Mouse (Mus musculus) frontal cortex, postnatal 25 days (tissue): ENCODE results near the gene Lingo3.

ENCODE experiments used
- DNase-seq, 2 experiments: peaks; one replicate each; pipeline ENCODE4 v3.0.0; 2022; ENCODE audit warnings: low spot score in 2 of 2

Gene Lingo3

DNA sequence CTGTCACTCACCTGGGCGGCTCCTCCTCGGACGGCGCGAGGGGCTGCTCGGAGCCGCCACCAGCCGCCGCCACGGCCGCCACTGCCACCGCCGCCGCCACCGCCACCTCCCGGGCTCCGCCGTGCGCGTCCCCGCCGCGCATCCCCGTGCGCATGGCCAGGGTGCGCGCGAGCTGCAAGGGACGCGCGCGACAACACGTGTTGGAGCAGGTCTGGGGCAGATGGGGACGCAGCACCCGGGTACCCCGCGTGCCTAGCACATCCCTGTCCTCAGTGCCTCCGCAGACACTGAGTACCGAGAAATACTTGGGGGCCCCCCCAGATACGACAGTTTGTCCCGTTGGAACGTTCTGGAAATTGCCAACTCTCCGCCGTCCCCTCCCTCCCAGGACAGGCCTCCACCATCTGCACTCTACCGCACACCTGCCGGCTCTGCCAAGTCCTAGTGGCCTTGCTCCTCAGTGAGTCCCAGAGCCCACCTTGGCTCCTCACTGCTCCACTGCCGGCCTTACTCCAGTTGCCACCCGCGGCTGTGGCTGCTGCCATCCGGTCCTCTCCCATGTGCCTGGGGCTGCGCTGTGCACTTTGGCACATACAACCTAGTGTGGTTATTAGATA lies at the start of gene Lingo3:
Gene Lingo3 (minus strand): TSS at position 109 of the 617 bp plus-strand sequence.
- DNase-seq: peak in 1 of 2 experiments; percentile 36

DNA sequence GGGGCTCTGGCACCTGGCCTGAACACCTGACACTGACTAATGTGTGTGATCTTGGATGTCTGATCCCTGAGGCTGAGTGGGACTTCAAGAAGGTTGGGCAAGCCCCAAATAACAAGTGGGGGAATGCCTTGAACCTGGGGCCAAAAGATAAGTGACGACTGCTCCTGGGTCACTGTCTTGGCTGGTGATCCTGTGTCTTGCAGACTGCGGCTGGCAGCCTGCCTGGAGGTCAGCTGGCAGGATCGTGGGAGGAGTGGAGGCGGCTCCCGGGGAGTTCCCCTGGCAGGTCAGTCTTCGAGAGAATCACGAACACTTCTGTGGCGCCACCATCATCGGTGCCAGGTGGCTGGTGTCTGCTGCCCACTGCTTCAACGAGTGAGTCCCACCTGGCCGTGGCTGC lies 43.3 kb upstream of the Lingo3 start:
- no peak for DNase-seq

DNA sequence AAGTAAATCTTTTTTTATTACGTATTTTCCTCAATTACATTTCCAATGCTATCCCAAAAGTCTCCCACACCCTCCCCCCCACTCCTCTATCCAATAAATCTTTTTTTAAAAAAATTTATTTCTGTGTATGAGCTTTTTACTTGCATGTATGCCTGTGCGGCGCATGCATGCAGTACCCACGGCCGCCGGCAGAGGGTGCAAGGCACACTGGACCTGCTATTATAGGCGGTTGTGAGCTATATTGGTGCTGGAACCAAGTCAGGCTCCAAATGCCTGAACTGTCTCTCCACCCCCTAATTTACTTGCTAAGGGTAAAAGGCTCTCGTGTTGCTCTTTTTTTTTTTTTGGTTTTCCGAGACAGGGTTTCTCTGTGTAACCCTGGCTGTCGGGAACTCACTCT lies 37.5 kb upstream of the Lingo3 start:
- DNase-seq: peak; percentile 44 to 61

DNA sequence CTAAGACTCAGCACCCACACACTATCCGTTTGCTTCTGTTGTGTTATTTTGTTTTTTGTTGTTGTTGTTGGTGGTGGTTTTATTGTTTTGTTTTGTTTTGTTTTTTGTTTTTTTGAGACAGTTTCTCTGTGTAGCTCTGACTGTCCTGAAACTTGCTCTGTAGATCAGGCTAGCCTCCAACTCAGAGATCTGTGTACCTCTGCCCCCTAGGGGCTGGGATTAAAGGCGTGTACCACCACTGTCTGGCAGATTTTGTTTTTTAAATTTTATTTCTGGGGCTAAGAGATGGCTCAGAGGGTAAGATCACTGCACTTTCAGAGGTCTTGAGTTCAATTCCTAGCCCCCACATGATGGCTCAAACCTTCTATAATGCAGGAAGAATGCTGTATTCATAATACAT lies 37.1 kb upstream of the Lingo3 start:
- DNase-seq: no peak

DNA sequence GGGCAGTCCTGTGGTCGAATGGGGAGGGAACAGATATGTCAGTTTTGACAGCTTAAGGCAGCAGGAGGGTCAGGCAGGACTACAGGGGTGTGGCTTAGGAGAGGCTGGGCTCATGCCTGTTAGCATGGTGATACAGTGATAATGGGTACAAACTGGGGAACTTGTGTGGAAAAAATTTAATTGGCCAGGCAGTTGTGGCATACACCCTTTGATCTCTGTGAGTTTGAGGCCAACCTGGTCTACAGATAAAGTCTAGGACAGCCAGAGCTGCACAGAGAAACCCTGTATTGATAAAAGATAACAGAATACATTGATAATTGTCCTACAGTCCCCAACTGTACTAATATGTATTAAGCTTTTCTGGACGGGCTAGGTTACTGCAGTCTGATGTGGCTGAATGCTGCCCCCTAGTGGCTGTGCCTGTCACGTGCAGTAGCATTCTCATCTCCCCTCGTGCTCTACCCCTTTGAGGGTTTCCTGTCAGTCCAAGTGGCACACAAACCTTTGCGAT lies 36.3 kb upstream of the Lingo3 start:
- DNase-seq: no peak

DNA sequence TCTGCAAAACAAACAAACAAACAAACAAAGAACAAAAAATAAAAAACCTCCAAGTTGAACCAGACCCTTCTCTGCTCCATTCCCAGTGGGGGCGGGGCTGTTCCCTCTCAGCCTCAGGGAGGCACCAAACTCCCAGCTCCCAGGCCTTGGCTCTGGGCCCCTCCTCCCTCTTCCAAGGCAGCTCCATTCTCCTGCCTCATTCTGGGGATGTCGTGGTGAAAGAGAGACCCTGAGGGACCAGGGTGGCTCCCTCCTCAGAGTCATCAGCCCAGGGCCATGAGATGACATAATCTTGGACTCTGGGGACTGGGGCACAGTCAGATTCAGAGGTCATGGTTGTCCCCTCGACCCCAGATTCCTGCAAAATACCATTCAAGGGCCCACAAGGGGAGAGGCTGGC lies 32.8 kb upstream of the Lingo3 start:
- DNase-seq: no peak

DNA sequence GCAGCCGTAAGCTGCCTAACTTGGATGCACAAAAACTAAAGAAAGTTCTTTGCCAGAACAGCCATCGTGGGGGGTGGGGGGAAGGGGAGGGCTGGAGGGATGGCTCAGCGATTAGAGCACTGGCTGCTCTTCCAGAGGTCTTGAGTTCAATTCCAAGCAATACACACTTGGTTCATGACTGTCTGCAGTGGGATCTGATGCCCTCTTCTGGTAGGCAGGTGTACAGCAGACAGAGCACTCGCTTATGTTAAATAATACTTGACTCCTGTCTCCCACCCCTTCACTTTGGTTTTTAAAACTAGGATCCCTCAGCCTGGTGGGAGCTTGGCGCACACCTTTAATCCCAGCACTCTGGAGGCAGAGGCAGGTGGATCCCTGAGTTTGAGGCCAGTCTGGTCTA lies 32.2 kb upstream of the Lingo3 start:
- DNase-seq: no peak

DNA sequence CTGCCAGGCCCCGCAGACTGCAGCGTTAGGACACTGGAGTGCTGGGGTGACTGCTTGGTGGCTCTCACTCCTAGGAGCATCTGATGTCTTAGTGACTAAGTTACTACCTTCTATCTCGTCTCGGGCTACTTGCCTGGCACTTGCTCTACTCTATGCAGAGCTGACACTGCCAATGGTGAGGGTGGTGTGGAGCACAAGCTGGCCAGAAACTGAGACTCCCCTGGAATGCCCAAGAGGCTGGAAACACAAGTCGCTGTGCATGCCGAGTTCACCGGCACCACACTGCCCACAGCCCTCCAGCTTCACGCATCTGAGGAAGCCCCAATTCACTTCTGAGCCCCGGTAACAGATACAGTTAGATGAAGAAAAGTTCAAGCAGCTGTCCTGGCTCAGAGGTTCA lies 30.2 kb upstream of the Lingo3 start:
- DNase-seq: no peak

DNA sequence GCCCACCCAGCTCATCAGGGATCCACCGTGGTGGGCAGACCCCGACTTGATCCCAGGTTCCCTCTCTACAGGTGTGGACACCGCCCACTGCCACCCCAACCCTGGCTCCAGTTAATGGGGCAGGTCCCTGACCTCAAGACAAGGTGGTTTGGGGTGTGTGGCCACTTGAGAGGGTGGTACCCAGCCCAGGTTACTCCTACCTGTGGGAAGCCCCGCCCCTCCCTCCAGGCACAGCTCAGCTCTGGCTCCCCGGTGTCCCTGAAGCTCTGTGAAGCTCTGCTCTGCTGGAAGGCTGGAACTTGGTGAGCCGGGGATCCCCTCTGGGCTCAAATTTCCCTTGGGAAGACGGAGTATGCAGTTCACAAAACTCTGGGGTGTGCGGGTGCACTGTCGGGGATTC lies 27.7 kb upstream of the Lingo3 start, which contains the start of gene Tmprss9:
Gene Tmprss9 (plus strand): TSS at position 268 of the 400 bp plus-strand sequence.
- no peak for DNase-seq

DNA sequence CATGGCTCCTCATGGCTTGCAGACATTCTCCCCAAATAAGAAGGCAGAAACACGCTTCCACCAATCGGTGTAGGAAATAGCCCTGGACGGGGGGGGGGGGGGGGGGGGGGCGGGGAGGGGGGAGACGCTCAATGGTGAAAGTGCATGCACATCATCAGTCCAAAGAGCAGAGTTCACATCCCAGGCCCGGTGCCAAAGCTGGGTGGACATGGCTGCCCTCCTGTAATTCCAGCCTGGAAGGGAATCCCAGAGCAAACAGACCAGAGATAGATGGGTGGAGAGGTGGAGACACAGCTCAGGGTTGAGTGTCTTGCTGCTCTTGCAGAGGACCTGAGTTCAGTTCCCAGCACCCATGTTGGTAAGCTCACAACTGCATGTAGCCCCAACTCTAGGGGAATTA lies 27.2 kb upstream of the Lingo3 start:
- no peak for DNase-seq

DNA sequence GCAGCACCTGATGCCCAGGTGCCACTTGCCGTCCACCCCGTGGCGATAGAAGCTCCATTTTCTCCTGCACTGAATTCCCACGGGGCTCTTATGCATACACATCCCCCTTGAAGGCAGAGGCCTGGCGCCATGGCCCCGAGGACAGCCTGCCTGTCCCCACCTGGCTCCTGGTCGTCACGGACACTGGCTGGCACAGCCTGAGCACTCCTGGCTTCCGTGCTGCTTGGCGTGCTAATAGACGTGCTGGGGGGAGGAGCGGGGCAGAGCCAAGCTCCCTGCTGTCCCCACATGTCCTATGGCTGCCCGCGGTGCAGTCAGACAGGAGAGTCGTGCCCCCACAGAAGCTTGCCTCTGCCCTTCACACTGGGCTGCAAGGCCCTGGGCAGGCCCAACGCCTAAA lies 20.6 kb upstream of the Lingo3 start:
- DNase-seq: no peak

DNA sequence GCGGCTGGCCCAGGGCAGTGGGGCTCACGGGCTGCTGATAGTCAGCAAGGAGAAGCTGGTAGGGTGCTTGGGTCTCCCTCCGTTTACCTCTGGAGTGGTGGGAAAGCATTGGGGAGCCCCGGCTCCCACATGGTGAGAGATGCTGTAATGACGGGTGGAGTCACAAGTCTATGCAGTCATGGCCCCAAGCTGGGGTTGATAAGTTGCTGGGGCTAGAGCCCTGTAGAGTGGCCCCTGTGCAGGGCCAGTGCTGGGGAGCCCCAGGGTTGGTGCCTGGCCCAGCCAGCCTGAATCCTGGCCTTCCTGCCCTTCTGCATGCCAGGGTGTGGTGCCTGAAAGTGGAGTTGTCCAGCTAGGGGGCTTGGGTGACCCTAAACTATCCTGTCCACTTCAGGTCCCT lies 18.5 kb upstream of the Lingo3 start:
- no peak for DNase-seq

DNA sequence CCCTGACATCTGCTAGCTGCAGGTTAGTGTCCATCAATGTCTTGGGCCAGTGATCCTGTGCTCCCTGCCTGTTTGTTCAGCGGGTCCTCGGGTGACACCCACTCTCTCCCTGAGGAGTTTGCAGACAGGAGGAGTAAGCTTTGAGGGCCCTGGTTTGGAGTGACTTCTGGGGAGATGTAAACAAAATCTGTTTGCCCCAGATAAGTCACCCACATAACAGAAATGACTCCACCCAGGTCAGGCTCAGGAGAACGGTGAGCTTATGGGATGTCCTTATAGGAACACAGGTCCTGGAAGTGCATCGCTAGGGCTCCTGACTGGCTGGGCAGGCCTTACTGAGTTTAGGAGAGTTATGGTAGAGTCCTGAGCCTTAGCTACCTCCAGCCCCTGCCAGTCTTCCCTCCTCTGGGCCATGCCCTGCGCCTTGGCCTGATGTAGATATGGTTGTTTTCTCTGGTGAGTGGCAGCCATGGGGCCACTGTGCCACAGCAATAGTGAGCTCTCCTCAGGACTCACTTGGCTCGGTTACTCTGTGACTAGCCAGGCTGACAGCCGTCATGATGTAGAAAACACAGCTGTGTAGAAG lies 14.6 kb upstream of the Lingo3 start:
- no peak for DNase-seq

DNA sequence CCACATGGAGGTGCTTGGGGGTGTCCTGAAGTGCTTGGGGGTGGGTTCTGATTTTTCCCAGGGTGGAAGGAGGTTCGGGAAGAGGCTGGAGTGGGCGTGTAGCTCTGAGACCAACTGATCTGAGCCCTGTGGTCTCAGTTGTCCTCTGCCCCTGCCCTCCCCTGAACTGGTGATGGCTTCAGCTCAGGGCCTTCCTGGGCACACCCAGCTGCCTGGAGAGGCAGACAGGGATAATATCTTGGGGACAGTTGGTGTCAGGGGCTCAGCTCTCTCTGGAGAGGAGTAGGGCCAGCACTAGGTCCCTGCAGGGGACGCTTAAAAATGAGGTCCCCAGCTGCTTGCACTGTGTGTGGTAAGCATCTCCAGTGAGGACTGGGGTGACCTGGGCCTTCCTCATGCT lies 14.0 kb upstream of the Lingo3 start:
- DNase-seq: no peak

DNA sequence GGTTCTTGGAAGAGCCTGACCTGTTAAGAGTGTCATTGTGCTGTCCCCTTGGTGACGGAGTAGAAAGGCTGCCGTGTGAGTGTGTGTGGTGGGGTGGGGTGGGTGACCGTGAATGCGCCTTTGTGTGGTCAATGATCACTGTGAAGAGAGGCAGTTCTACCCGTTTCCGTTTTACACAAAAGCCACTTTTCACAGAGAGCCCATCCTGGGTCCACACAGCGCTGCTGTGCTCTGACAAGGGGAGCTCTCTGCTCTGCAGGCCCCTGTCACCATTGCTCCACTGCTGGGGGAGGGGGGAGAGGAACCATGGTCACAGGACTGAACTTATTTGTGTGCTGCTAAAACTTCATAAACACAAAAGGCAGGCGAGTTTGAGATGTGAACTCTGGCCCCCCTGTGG lies 13.5 kb upstream of the Lingo3 start:
- no peak for DNase-seq

DNA sequence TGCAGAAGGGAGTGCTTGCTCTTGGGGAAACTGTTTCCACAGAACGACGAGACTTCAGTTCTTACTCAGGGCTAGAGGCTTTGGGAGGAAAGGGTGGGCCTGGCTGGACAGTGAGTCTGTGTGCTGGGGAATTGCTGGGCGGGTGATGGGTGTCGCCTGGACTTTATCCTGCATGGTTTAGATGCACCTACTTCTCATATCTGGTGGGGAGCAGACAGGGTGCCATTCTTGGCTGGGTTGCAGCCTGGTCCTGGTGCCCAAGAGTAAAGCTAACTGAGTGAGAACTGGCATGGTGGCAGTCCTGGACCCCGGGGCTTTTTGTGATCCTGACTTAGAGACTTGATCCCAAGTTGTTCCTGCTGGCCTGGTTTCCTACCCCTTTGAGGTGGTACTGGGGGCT lies 13.1 kb upstream of the Lingo3 start:
- DNase-seq: no peak

DNA sequence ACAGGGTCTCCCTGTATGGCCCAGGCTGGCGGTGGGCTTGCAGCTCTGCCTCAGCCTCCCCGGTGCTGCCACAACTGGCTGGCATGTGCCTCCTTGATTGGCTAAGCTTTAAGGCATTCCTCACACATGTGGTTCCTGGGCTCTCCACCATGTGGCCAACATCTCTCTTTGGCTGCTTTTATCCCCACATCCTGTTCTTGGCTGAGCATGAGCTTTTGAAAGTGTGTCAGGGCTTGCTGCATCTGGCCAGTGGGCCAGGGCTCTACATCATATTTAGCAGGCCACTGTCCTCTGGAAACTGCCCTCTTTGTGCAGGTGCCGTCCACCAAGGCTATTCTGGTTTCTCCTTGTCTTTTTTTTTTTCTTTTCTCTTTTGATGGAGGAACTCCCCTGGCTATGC lies 12.4 kb upstream of the Lingo3 start:
- no peak for DNase-seq

DNA sequence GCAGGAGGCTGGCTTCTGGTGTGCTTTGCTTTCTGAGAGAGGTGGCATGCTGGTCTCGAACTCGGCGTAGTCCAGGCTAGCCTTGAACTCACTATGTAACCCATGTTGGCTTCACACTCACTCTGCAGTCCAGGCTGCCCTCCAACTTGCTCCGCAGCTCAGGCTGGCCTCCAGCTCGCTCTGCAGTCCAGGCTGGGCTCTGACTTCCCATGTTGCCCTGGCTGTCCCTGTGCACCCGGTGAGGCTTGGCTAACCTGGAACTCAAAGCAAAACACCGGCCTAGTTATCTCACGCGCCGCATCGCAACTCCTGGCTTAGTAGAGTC lies 11.9 kb upstream of the Lingo3 start:
- DNase-seq: no peak

DNA sequence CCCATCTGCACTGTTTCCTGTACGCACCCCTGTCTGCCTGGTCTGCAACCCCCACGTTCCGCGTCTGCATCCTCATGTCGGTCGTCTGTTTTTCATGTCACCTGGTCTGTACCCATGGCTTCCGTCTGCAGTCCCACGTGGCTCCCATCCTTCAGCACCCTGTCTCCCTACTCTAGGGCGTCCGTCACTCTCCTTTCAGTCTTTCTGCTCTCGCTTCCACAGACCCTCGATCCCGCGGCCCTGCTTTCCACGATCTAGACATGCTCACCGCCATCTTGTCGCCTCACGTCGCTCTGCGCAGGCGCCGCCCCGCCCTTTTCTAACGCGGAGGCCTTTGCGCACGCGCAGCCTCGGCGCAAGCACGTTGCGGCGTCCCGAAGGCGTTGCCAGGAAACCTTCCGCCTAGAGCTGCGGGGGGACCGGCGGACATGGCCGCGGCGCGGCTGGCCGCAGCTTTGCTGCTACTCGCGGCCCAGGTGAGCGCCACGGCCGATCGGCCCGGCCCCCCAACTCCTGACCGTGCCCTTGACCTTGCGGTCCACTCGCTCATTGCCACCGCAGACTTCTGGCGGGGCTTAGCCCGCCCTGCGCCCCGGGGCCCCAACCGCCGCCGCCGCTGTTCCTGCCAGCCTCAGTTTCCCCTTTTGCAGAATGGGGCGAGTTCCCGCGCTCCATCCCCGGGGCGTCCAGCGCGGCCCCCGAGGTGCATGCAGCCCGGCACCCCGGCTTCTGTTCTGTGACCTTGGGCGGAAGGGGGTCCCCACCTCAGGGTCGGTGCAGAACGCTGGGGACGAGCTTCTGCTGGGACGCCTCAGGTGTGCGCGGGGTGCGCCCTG lies 11.3 kb upstream of the Lingo3 start, which contains the start of the genes Lsm7 and Sppl2b:
Gene Lsm7 (minus strand): TSS at position 297 of the 836 bp plus-strand sequence.
Gene Sppl2b (plus strand): TSS at position 363 of the 836 bp plus-strand sequence.
- DNase-seq: peak; percentile 93 to 97

DNA sequence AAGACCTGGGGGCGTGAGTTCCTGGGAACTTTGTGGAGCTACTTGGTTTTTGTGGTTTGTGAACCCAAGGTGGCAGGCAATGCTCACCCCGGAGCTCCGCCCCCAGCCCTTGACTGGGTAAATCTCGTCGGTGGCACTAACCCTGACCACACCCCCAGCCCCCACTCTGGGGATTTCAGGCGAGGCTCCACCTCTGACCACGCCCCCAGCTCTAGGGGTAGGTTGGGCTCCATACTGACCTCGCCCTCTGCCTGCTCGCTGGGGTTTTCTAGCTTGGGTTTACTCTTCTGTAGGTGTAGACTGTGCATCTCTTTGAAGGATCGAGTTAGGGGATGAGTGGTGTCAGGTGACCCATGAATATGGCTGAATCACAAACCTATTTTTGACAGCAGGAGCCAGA lies 4.7 kb upstream of the Lingo3 start:
- DNase-seq: no peak

DNA sequence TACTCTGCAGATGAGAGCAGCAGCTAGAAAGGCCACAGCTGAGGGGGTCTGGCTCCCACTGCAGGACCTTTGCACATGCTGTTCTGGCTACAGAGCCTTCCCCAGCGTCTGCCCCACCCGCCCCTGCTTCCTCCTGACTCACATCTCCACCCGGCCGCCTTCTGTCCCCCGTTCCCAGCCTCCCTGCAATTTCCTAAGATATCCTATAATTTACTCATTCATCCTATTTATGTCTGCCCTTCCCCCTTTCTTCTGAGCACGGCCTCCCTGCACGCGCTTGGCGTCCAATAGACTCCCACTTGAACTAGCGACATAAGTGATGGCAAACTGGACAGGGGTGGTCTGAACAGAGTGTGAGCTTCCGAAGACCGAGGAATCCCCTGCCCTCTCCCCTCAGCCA lies 1.9 kb upstream of the Lingo3 start:
- no peak for DNase-seq

DNA sequence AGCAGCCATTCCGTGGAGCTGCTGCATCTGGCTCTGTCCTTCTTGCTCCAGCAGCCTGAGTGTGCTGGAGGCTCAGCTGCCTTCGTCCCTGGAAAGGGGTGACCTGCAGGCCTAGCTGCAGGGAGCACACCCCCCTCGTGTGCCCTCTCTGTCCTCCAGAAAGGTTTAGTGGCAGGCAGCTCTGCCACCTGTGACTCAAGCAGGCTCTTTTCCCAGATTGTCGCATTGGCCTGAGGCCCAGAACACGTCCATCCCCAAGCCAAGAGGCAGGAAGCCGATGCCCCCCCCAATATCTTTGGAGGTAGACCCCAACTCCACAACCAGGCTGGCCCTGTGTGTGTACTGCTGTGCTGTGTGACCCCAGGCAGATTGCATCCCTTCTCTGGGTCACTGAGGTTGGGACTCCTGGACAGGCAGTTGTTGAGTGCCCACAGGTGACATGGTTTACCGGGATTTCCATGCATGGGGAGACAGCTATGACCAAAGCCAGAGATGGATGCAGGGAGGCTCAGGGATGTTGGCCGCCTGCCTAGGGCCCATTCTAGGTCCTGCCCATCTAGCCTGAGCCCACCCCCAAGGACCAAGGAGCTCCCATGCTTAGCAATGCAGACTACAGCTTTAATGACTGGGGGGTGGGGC lies 1.3 kb upstream of the Lingo3 start:
- no peak for DNase-seq
